Mouse (Mus musculus) forebrain, embryonic 10.5 days (tissue): ENCODE data around the gene Olfr1346. TPM values are rescaled to one million over a fixed set of nuclear protein-coding genes. Genes with fewer than 3 reads are reported as not detected.

ENCODE experiments used
- DNase-seq: peaks from one replicate; pipeline ENCODE4 v3.0.0-alpha.2; 2017; ENCODE audit warnings: low spot score; ENCODE audit errors: extremely low spot score
- H3K27ac ChIP-seq: fragments of 300-500 bp; sonication (generic); 2 replicates; pipeline ENCODE4 v1.5.1; 2016; ENCODE audit warnings: mild to moderate bottlenecking
- H3K27me3 ChIP-seq: fragments of 300-500 bp; sonication (generic); 2 replicates; pipeline ENCODE4 v1.6.1; 2016; ENCODE audit warnings: mild to moderate bottlenecking; ENCODE audit not compliant: poor library complexity, severe bottlenecking
- H3K36me3 ChIP-seq: fragments of 300-500 bp; sonication (generic); replicated peaks from 2 replicates; pipeline ENCODE4 v1.6.1; 2016; ENCODE audit warnings: mild to moderate bottlenecking, moderate library complexity
- H3K4me1 ChIP-seq: fragments of 300-500 bp; sonication (generic); 2 replicates; pipeline ENCODE4 v1.6.1; 2016
- H3K4me3 ChIP-seq: fragments of 300-500 bp; sonication (generic); 2 replicates; pipeline ENCODE4 v1.5.1; 2016; ENCODE audit warnings: mild to moderate bottlenecking, moderate library complexity
- H3K9me3 ChIP-seq: fragments of 300-500 bp; sonication (generic); 2 replicates; pipeline ENCODE4 v1.6.1; 2016; ENCODE audit warnings: mild to moderate bottlenecking, moderate library complexity
- WGBS: fragments of 180-500 bp; shearing (Covaris S2); methylation state at CpG from one replicate; pipeline ENCODE4 v1.1.7; 2016; 5-methylcytosine and 5-hydroxymethylcytosine counted together
- polyA plus RNA-seq: library from polyadenylated mRNA; unstranded; fragments of >200 nt; fragmentation: Nextera tagmentation; extraction: Ambion mirVana; gene quantifications from 2 replicates; pipeline ENCODE4 v1.2.1, GENCODE M21; 2016

Gene Olfr1346
- polyA plus RNA-seq, 1 experiment from 2014 or later, result not detected

DNA sequence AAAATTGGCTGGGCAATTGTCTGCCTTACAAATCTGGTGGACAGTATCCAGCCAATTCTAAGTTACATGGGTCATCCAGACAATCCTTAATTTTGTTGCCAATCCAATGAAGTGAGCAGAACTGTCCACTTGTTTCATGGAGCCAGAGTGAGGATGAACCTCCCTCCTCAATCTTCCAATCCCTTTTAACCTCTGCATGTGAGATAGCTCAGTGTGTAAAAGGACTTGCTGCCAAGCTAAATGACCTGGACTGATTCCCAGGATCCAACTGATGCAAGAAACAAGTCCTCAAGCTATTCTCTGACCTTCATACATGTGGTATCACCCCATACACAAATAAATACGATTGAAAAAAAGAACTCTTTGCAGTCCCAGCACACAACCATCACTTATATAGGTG lies 54.8 kb downstream of the Olfr1346 start:
- WGBS, result 37% methylated on average over 1 of the region's 1 CpGs
- no peak for DNase-seq
- no peaks in the 10 kb centered on the region for H3K36me3 ChIP-seq
- no peaks in the 10 kb centered on the region for H3K27me3 ChIP-seq
- H3K27ac ChIP-seq, result no peak overlapping the region
- H3K4me1 ChIP-seq, result no peaks in the 10 kb centered on the region
- no peak overlapping the region for H3K4me3 ChIP-seq
- peaks cover 87% of the 10 kb centered on the region for H3K9me3 ChIP-seq

DNA sequence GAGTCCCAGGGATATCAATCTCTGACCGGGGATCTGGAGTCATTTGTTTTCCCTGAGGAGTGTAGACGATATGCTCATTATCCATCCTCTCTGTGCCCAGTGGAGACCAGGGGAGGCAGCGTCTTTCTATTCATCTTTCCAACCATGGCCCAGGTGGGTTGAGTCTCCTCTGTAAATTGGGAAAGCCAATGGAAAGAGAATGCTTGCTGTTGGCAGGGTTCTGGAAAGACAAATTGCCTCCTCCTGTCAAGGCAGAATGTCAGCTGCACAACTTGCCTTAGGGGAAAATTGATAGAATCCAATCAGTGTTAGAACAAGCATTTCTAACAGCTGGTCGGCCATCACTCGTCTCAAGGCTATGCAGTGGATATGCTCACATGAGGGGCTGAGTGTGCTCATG lies 55.9 kb downstream of the Olfr1346 start, which contains the start of gene Olfr1349:
TSS of gene Olfr1349 (minus strand) at position 101 of the 400 bp plus-strand sequence.
- no peak within 1 kb of the TSS for H3K4me3 ChIP-seq
- H3K27me3 ChIP-seq, result no peaks in the 10 kb centered on the region
- 91% methylated on average over 5 of the region's 5 CpGs for WGBS
- DNase-seq, result no peak
- no peaks in the 10 kb centered on the region for H3K4me1 ChIP-seq
- no peaks in the 10 kb centered on the region for H3K36me3 ChIP-seq
- no peak within 1 kb of the TSS for H3K27ac ChIP-seq
- H3K9me3 ChIP-seq, result peaks cover 87% of the 10 kb centered on the region

DNA sequence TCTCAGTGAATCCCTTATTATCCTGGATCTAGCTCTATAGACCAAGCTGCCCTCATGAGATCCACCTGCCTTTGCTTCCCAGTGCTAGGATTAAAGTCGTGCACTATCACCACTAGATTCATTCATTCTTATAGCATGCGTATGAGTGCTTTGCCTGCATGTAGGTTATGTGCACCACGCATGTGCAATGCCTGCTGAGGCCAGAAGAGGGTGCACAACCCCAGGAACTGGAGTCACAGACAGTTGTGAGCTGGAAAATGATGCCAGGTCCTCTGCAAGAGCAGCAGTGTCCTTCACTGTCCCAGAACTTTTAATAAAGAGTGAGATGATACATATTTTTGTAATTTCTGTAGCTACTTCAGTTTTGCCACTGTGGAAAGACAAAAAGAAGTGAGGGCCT lies 58.1 kb downstream of the Olfr1346 start:
- Histone ChIP-seq H3K27me3 (no peaks in the 10 kb centered on the region), H3K4me3 (no peak overlapping the region), H3K4me1 (no peaks in the 10 kb centered on the region), H3K36me3 (no peaks in the 10 kb centered on the region), H3K9me3 (peaks cover 81% of the 10 kb centered on the region), H3K27ac (no peak overlapping the region)
- no peak for DNase-seq
- WGBS, result 60% methylated on average over 3 of the region's 3 CpGs

DNA sequence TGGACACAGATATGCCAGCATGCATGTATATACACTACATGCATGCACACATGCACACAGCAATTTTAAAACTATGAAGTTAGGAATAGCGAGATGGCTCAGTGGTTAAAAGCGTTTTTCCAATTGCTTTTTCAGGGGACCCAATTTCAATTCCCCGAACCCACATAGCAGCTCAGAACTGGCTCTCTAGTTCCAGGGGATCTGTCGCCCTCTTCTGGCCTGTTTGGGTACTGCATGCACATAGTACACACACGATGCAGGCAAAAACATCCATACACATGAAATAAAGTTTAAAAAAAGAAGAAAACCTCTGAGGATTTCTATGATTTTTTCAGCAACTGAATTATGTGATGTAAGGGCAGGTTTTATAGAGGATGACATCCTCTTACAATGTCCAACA lies 59.2 kb downstream of the Olfr1346 start:
- DNase-seq, result no peak
- Histone ChIP-seq H3K27me3 (no peaks in the 10 kb centered on the region), H3K36me3 (no peaks in the 10 kb centered on the region), H3K9me3 (peaks cover 76% of the 10 kb centered on the region), H3K4me3 (no peak overlapping the region), H3K27ac (no peak overlapping the region), H3K4me1 (no peaks in the 10 kb centered on the region)
- WGBS, result 67% methylated on average over 5 of the region's 5 CpGs

Other genes with a start within 250 kb of the Olfr1346 start
- not detected in 2 replicates for gene Zscan5b, start 244.8 kb upstream of the Olfr1346 start, polyA plus RNA-seq
- not detected in 2 replicates for gene Epp13, start 214.4 kb upstream of the Olfr1346 start, polyA plus RNA-seq
- 6.3 and 6.6 TPM in 2 replicates for gene Zfp667, start 180.5 kb upstream of the Olfr1346 start, polyA plus RNA-seq
- gene Zfp583, start 135.8 kb upstream of the Olfr1346 start, polyA plus RNA-seq, result 6.0 and 6.8 TPM in 2 replicates
- 2.7 and 3.4 TPM in 2 replicates for gene Gm3854, start 123.3 kb upstream of the Olfr1346 start, polyA plus RNA-seq
- 1.9 and 2.1 TPM in 2 replicates for gene Zfp78, start 103.8 kb upstream of the Olfr1346 start, polyA plus RNA-seq
- gene Zfp28, start 83.8 kb upstream of the Olfr1346 start, polyA plus RNA-seq, result 9.3 and 10.9 TPM in 2 replicates
- 0.34 and 0.90 TPM in 2 replicates for gene Smim17, start 68.4 kb upstream of the Olfr1346 start, polyA plus RNA-seq
- gene Gm20715, start 56.8 kb upstream of the Olfr1346 start, polyA plus RNA-seq, result not detected in 2 replicates
- not detected in 2 replicates for gene Olfr1344, start 28.4 kb upstream of the Olfr1346 start, polyA plus RNA-seq
- not detected in 2 replicates for gene Olfr1336, start 10.9 kb upstream of the Olfr1346 start, polyA plus RNA-seq
- not detected in 2 replicates for gene Olfr5, start 19.8 kb downstream of the Olfr1346 start, polyA plus RNA-seq
- gene Olfr1347, start 32.7 kb downstream of the Olfr1346 start, polyA plus RNA-seq, result not detected in 2 replicates
- gene Olfr1348, start 41.6 kb downstream of the Olfr1346 start, polyA plus RNA-seq, result not detected in 2 replicates
- gene Olfr1349, start 55.8 kb downstream of the Olfr1346 start, polyA plus RNA-seq, result 0.04 and 0.12 TPM in 2 replicates
- gene Olfr1350, start 97.7 kb downstream of the Olfr1346 start, polyA plus RNA-seq, result not detected in 2 replicates
- 0.12 and 0.39 TPM in 2 replicates for gene Zim1, start 229.3 kb downstream of the Olfr1346 start, polyA plus RNA-seq